Mouse (Mus musculus) T-helper 17 cell (primary cell): Measurements from ENCODE around the gene Cars.
"Not testable (repeated sequence)": the region's sequence is repeated elsewhere in the genome, so short reads cannot be mapped to it uniquely, and the experiment has no call there.

Experiments used
- in situ Hi-C, 2 experiments: fragments of 300-600 bp; cut with MboI, MseI; formaldehyde crosslinking; loops; 1 replicate in 1 of 2; 2 replicates in 1 of 2; pipeline ENCODE4 v1.15.1; 2025; ENCODE audit warnings: high pct_unique_total_duplicates in 2 of 2

The Cars gene

DNA sequence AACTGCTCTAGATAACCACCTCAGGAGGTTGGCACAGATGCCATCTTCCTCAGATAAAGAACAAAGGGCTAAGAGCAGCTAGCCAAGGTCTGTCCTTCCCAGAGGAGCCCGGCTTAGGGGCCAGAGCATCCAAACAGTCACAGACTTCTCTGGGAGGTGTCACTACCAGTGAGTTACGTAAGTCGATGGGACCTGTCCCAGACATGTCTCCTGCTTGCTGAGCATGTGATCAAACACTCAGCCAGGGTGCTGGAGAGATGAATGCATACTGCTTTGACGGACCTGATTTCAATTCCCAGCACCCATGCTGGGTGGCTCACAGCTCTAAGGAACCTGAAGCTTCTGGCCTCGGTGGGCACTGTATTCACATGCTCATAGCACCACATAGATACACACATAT, 12.3 kb downstream of the Cars start:
- in situ Hi-C loops = loop anchor here in 1 of 2 experiments (10.0 kb wide), 2 partner anchors 167 to 1447 kb away; partner anchors contain the start of gene Osbpl5

DNA sequence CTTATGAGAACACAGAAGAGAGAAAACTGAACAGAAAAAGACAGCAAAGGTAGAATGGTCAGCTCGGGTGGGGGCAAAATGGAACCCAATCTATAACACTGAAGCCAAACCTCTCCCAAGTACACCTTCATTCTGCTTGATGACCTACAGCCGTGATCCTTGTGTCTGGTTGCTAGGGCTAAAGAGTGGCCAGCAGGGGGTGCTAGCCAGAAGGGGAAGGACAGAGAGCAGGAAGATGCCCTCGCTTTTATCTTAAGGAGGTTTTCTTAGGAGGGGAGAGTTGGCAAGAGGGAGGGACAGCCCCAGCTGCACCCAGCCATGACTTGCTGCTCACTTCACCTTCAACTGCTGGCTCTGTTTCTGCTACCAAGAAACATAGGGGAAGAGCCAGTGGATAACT, 15.9 kb downstream of the Cars start:
- in situ Hi-C loops = loop anchor here (5.0 to 10.0 kb wide), 3 partner anchors 168 to 1451 kb away; partner anchors contain the start of gene Osbpl5 (in 1 of the 2)

GRCm38 (mm10) chr7:143583025-143583424, 16.9 kb downstream of the Cars start:
- in situ Hi-C loops = loop anchor here (5.0 to 10.0 kb wide), 3 partner anchors 169 to 1452 kb away; partner anchors contain the start of gene Osbpl5 (in 1 of the 2)

GRCm38 (mm10) chr7:143575751-143576150, 24.1 kb downstream of the Cars start:
- in situ Hi-C loops = no loop called here

DNA sequence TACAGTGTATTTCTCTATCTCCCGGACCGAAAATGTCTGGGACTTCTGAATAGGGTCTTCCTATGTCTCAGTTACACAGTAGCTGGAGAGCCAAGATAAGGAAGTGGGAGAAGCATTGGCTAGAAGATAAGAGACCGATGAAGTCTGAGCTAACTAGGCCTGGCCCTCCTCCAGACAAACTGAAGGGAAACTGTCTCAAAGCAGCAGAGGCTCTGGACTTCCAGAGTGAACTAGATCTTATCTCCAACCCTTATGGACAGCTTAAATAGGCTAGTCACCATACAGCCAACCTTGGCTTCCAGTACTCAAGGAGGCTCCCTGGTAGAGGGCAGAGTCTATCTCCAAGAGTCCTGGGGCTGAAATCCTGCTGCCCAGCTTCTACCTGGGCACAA, 34.2 kb downstream of the Cars start:
- in situ Hi-C loops = no loop called here

DNA sequence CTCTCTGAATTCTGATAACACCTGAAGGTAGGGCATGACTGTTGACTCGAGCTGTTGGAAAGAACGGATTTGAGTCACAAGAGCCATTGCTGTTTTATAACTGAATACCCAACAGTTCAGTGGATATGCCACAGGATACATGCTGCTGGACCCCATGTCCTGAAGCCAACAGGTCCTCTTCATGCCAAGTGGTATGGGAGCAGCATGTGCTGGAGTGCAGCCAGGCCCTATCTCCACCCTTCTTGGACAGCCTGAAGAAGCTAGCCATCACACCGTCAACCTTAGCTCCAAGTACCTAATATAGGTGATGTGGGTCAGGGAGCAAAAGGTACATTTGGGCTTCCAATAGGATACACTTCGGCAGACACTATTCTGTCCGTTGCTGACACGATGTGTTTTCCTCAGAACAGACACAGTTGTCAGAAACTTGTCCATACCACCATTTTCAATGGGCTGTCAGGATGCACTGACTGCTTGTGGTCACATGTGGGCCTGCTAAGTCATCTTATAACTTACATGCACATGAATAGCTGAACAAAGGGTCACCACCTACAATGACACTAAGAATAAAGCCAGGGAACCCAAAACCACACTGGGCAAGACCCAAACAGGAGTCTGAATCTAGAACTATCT, 34.8 kb downstream of the Cars start:
- in situ Hi-C loops = no loop called here

DNA sequence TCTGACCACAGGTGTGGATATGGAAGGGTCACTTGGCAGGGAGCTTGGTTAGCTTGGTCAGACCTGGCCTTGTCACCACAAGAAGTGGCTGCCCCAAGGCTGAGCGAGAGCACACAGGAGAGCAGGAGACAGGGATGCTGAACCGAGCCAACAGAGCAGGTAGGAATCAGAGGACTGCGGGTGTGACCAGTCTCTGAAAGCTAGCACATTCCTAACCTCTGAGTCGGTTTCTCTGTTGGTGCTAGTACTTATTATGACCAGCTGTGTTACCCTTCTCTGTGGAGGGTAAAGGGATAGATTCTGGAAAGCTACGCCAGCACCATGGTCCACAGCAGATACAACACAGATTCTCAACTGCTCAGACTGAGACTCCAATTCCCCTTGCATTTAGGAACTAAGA, 36.1 kb downstream of the Cars start:
- in situ Hi-C loops = no loop called here

- in situ Hi-C loops = no loop called here
Measured at GRCm38 (mm10) chr7:143557616-143558015, 42.3 kb downstream of the Cars start.

GRCm38 (mm10) chr7:143556964-143557610, 42.8 kb downstream of the Cars start:
- in situ Hi-C loops = no loop called here

GRCm38 (mm10) chr7:143549588-143550220, 50.2 kb downstream of the Cars start:
- in situ Hi-C loops = no loop called here

DNA sequence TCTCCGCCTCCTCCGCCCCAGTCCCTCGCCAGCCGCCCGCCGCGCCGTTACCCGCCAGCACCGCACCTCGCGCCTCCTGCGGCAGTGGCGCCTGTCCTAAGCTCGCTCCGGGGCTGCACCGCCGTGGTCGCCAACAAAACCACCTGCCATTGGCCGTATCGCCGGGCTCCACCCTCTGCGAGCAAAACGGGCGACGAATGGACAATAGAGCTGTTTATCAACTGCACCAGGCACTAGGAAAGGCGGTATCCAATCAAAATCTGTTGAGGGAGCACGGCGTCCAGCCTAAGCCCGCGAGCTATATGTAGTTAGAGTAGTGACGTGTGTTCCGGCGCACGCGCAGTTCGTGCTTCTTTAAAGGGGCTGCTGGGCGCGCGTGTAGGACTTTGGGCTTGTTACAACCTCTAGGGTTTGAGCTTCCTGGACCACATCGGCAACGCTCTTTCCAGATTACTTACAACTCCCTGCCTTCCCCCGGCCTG, 50.9 kb downstream of the Cars start, which contains the start of gene Nap1l4:
Gene Nap1l4 (minus strand): TSS at position 131 of the 482 bp plus-strand sequence.
- in situ Hi-C loops = no loop called here

GRCm38 (mm10) chr7:143548231-143548961, 51.5 kb downstream of the Cars start:
- in situ Hi-C loops = no loop called here

GRCm38 (mm10) chr7:143546554-143546953, 53.3 kb downstream of the Cars start:
- in situ Hi-C loops = no loop called here

DNA sequence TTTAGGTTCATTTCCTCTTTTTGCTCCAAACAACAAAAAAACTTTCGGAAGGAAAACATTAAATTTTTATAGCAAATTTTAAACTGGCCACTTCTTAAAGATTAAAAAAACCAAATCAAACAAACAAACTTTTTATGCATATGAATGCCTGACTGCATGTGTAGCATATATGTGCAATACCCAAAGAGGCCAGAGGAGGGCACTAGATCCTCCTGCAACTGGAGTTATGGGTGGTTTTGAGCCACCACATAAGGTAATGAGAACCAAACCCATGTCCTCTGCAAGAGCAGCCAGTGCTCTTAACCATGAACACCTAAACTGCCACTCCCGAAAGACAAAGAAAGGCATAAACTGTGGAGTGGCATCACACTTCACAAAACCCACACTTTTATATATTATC, 55.5 kb downstream of the Cars start:
- in situ Hi-C loops = no loop called here

GRCm38 (mm10) chr7:143538671-143539070, 61.2 kb downstream of the Cars start:
- in situ Hi-C loops = no loop called here

GRCm38 (mm10) chr7:143538229-143538628, 61.7 kb downstream of the Cars start:
- in situ Hi-C loops = not testable (repeated sequence)

GRCm38 (mm10) chr7:143536251-143536650, 63.6 kb downstream of the Cars start:
- in situ Hi-C loops = no loop called here

DNA sequence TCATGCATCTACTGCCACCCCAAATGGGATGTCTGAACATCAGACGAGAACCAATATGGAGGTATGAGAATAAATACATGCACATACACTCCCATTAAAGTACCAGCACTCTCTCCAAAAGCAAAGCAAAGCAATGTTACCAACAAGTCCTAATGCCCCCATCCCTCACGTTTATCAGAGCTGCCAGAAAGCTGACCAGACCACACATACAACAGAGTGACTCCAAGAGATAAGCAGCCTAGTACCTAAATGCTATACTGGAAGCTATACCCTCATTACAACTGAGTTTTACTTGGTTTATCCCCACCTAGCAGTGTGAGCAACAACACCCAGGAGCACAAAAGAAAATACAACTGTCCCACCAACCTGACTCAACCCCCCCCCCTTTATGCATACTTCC, 66.6 kb downstream of the Cars start:
- in situ Hi-C loops = no loop called here

- in situ Hi-C loops = no loop called here
Measured at GRCm38 (mm10) chr7:143532410-143532809, 67.5 kb downstream of the Cars start.

GRCm38 (mm10) chr7:143519333-143519732, 80.6 kb downstream of the Cars start:
- in situ Hi-C loops = no loop called here

DNA sequence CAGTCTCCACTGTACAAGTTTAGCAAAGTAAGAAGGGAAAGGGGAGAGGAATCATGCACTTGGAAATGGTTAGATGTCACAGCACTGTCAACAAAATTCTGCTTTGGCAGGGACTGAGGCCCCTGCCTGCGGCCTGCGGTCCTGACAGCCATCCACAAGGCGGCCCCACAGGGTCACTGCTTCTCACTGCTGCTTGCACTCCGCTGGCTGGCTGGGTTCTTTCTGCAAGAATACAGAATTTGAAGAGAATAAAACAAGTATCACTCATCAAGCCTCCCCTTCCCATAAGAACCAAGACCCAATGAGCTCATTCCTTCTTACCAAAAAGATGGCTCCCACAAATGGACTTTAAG, 85.5 kb downstream of the Cars start:
- in situ Hi-C loops = no loop called here
